Mouse (Mus musculus): ENCODE measurements around the gene Slc34a2. TPM values are rescaled to one million over a fixed set of nuclear protein-coding genes. Genes with fewer than 3 reads are reported as not detected.

Gene Slc34a2
- total RNA-seq, 2 experiments from 2014 or later = not detected

DNA sequence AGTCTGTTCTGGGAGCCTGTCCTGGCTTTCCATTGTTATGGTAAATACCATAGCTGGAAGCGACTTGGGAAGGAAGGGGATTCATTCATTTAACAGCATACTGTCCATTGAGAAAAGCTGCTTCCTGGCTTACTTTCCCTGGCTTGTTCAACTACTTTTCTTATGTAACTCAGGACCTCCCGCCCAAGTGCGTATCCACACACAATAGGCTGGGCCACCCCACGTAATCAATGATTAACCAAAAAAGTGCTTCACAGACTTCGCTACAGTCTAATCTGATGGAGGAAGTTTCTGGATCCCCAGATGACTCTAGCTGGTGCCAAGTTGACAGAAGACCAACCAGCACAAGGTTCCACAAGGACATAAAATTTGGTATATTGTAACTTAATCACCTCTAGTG lies 14.0 kb upstream of the Slc34a2 start:
- intact Hi-C loops (cut with DNase I) = no loop called here
- DNase-seq = no peak

DNA sequence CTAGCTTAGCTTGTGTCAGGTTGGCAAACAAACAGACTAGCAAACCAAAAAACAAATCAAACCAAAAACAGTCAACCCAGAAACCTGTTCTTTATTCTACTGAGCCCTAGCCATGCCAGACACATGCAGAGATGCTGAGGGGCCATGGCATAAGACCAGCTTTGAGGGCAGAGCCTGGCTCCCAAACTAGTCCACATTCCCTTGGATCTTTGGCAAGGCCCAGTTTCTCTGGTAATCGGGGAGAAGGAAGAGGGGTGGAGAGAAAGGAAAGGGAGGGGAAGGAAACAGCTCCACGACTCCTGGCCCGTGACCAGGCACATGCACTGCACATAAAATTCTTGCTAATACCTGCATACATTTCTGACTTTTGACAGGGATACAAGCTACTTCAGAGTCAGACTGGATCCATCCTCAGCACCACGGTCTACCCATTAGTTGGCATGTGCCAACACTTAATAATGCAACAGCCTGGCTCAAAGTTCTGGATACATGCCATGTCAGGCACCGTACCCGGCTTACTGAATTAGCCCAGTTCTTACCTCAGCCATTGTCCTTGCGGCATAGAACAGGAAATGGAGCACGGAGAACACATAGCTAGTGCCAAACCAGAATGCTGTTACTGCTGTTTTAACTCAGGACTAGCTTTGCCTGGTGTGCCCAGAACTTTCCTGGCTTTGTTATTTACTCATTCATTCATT lies 12.5 kb upstream of the Slc34a2 start:
- intact Hi-C loops (cut with DNase I) = no loop called here
- DNase-seq = no peak

DNA sequence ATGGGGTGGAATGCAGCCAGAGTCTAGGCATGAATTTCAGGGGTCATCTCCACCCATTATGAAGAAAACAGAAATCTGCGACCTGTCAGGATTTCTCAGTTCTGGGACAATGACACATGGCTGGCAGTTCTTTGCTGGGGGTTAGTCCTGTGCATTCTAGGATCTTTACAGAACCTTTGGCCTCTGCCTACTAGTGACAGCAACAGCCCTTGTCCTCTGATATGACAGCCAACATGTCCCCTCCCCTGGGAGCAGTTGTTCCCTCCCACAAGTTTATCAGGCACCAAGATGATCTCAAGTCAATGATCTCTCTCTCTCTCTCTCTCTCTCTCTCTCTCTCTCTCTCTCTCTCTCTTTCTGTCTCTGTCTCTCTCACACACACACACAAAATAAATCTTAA lies 6.5 kb upstream of the Slc34a2 start:
- no peak for DNase-seq
- intact Hi-C loops (cut with DNase I) = no loop called here

DNA sequence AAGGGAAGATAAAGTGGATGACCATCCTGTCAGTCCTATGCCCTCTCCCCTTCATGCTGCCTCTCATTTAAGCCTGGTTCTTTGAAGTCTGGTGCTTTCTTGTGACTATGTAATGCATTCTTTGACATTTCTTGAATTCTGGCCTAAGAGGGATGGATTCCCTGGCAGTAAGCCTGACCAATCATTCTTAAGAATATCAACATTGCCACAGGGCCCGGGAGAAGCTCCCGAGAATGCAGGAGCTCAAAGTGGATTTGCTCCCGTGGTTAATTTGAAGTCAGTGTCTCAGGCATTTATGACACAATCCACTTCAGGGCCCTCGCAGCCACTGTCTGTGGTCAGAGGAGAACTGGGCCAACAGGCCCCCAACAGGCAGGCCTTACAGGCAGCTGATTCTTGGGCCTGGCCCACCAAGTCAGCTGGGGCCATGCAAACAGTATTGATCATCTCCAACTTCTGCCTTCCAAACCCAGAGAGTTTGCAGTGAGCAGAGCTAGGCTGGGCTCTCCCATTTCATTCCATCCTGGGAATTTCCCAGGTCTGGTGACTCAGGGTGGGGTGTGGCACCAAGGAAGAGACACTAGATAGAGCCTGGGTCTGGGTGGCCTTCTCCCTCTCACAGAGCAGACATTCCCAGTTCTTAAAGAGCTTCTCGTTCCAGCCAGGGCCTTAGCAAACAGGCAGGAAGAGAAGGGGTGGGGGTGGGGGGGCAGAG lies 4.3 kb downstream of the Slc34a2 start:
- intact Hi-C loops (cut with DNase I) = no loop called here
- DNase-seq = no peak

DNA sequence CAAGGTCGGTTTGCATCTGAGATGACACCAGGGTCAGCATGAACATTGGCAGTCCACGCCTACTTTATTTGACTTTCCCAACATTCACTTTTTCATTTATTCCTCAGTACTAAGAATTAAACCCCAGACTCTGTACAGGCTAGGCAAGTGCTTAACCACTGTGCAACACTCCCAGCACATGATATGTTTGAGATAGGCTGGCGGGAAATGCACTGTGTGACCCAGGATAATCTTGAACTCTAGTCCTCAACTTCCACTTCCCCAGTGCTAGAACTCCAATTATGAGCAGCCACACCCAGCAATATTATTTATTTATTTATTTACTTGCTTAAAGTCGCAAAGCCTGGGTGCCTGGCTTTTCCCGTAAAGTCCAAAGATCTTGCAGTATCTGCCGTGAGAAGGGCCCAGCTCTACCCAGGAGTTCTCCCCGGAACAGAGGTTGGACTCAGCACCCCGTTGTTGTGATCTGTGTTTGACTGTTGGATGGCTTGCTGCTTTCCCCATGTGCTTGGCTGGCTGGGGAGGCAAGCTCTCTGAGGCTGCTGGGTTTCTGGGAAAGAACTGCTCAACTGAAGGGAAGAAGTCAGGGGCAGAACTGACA lies 5.0 kb downstream of the Slc34a2 start:
- no peak for DNase-seq
- intact Hi-C loops (cut with DNase I) = no loop called here

DNA sequence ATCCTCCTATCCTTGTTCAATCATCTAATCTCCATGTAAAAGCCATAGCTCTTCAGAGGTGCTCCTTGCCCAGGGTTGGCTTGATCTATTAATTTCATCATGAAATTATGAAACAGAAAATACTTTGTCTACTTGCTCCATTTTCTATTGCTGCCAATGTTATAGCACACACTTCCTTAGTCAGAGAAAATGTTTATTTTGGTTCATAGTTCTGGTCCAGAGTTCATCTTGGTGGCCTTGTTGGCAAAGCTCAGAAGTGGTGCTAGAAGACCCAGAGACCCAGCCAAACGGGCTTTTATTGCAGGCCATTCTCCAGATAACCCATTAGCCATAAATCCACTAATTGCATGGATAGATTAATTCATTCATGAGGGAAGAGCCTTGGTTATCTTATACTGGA lies 5.8 kb downstream of the Slc34a2 start:
- DNase-seq = no peak
- intact Hi-C loops (cut with DNase I) = no loop called here

DNA sequence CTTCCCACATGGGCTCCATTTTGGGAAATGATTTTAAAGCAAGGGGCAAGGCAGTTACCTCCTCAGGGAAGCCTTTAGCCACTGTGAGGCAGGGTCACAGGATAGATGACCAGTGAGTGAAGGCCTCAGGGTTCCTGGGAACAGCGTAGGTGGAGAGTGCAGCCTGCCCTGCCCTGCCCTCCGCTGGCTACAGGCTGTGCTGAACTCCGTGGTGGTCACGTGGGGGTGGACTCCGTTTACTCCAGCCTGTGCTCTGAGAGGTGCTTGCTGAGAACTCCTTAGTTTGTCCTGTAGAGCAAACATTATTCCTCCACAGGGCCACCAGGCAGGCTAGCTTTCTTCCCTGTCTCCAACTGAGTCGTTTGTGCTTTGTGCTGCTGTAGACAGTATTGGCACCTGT lies 10.1 kb downstream of the Slc34a2 start:
- DNase-seq = no peak
- intact Hi-C loops (cut with DNase I) = no loop called here

DNA sequence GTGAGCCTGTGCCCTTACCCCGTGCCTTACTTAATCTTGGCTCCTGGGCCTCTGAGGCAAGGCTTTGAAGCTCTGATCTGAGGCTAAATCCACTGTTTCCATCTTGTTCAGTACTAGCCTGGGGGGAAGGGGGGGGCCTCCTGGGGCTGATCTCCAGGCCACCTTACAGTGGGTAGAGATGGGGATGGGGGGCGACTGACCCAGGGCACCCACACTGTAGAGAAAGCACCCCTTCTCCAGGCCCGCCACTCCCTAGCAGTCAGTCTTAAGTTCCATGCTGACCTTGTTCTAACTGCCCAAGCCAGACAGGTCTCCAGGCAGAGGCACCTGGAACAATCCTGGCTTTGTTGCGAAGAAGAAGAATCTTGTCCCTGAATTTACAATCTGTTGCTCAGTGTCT lies 10.7 kb downstream of the Slc34a2 start:
- intact Hi-C loops (cut with DNase I) = no loop called here

DNA sequence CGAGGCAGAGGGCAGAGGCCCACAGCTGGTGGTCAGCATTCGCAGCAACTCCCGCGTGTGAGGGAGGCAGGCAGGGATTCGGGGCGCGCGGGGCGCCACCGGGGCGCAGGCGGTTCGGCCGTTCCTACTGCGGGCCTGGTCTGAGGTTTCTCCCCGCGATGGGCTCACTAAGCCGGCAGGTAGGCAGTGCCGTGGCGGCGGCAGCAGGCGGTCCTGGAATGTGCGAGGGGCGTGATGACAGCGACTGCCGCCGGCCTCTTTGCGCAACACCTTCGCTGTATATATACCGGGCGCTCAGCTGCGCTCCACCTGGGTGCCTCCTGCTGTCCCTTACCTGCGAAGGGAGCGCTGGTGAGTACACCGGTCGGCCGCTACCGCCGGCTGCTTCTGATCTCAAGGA lies 11.2 kb downstream of the Slc34a2 start:
- no peak for DNase-seq
- intact Hi-C loops (cut with DNase I) = no loop called here

More for the DNA sequence above, 10.7 kb downstream of the Slc34a2 start:
- DNase-seq = no peak

DNA sequence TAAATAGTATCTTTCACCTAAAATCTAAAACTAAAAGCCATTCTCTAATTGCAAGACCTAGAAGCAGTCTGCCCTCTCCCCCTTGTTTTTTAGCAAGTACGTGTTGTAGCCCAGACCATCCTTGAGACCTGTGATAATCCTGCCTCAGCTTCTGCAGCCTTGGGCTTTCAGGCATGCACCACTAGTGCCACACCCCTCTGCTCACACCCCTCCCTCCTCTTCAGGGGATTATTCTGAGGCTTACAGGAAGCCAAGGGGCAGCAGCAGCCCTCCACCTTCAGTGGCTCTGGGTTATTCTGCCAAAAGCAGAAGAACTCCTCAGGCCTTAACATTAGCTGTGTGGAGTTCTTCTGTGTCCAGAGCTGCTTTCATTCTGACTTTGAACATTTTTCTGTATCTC lies 13.1 kb downstream of the Slc34a2 start:
- intact Hi-C loops (cut with DNase I) = no loop called here
- no peak for DNase-seq

DNA sequence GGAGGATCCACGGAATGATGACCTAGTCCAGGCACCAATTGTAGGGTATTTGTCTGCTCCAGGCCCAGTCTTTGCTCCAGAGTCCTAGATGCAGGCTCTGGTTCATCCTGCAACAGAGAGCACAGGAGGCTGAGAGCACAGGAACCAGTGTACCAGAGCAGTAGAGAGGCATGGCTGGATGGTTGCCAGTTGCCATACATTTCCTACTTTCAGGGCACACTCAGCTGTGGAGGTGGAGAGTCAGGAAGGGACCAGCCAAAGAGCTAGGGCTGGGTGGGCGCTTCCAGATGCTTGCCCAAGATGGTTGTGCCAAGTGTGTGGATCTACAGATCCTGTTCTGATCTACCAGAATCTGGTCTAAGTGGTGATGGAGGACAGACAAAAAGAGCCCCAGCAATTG lies 15.4 kb downstream of the Slc34a2 start:
- intact Hi-C loops (cut with DNase I) = no loop called here

DNA sequence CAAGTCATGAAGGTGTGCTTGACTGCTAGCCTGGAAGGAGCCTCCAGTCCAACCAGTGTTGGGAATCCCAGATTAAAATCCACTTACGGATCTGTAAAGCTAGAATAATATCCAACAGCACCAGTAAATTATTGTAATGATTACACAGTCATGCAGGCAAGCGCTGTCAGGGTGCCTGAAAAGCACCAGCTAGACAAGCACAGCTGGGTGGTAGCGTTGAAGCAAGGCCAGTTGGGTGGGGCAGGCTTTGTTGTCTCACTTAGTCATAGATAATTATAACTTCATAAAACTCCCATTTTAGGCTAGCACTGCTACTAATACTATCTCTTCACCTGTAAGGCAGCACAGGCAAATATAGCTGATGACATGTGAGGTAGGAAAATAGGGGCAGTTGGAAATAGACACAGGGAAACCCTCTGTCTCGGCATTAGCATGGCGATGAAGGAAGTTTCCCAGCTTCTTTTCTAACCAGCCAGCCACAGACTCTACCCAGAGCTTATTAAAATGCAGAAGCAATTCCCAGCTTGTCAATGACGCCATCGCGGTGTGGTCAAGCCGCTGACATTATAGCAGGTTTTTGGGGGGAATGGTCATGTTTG lies 23.8 kb downstream of the Slc34a2 start:
- intact Hi-C loops (cut with DNase I) = no loop called here
- DNase-seq = no peak

More for the DNA sequence above, 15.4 kb downstream of the Slc34a2 start:
- DNase-seq = no peak

DNA sequence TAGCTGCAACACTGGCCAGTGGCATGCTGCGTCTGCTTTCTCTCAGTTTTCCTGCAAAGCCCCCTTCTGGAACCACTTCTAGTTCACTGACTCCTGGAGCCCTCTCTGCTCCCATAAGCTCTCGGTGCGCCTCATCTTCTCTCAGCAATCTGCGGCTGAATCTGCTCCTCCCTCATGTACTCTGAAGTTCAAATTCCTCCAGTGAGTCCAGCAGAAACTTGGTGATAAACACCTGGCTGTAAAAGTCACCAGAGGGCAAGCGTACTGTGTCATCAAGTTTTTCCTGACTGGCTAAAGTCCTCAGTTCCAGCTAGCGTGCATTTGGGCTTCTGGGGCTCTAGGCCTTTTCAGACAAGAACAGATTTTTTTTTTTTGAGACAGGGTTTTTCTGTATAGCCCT lies 36.7 kb downstream of the Slc34a2 start:
- DNase-seq = no peak
- intact Hi-C loops (cut with DNase I) = no loop called here

DNA sequence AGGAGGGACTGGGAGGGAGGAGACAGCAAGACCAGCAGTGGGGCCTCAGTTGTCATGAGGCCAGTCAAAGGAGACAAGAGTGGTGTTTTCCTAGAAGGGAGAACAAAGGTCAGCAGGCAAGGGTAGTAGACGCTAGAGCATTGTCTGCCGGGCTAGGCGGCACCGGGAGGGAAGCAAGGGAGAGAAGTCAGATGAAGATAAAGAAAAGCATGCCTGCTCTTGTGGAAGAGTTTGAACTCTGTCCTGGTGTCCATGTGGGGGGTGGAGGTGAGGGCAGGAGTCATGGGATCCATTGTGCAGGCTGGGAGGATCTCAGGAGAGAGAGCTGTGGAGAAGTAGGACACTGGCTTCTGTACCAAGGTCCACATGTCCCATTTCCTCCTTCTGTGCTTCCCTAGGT lies 40.6 kb downstream of the Slc34a2 start:
- no peak for DNase-seq
- intact Hi-C loops (cut with DNase I) = no loop called here

DNA sequence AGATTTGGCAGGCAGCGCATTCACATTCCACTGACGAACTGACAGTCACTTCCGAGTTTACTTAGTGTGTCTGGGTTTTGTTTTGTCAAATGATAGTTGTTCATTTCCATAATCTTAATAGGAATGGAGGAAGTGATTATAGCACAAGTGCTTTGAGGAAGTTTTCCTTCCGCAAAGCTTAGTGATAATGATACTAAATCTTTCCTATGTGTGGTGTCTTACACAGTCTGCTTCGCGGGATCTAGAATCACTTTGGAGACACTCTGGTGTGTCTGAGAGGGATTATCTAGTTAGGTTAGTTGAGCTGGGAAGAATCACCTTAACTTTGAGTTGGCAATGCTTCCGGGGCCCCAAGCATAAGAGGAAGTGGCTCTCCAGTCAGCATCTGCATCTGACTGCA lies 49.6 kb downstream of the Slc34a2 start:
- intact Hi-C loops (cut with DNase I) = no loop called here
- no peak for DNase-seq

DNA sequence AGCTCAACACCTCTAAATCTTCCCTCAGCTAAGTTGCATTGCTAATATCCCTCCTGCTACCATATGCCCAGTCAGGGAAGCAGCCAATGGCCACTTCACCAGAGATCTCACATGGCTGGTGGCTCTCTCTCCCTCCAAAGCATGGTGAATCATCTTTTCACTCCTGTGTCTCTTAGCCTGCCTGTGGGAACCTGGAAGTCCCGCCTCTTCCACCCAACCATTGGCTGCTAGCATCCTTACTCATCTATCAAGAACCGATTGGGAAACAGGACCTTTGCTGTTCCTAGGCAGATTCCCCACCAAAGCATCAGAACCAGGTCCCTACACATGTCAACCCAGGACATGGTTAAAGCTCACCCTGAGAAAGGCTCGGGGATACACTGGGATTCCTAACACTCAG lies 53.5 kb downstream of the Slc34a2 start:
- intact Hi-C loops (cut with DNase I) = no loop called here
- no peak for DNase-seq

DNA sequence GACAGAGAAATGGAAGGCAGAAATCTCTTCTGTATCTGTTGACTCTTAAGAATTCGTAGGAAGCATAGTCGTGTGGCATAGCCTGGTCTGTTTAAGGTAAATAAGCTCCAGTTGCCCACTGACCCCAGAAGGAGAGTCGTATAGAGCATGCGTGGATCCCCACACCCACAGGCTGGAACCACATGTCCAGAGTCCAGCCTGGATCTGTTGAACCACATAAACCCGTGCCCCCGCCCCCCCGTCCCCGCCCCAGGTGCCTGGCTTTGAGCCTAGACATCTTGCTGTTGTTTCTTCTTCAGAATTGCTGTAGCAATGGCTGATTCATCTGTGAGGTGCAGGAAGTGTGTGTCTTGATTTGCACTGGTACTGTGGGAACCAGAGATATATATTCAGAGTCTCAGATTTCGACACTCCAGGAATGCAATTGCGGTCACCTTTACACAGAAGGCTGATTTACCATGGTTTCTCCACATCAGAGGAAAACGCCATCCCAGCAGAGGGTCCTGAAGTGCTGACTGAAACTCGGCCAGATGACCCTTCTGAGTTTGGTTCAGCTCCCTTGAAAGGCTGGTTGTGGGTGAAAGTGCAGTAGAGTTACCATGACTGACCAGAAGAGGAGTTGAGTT lies 64.1 kb downstream of the Slc34a2 start:
- DNase-seq = no peak
- intact Hi-C loops (cut with DNase I) = no loop called here

DNA sequence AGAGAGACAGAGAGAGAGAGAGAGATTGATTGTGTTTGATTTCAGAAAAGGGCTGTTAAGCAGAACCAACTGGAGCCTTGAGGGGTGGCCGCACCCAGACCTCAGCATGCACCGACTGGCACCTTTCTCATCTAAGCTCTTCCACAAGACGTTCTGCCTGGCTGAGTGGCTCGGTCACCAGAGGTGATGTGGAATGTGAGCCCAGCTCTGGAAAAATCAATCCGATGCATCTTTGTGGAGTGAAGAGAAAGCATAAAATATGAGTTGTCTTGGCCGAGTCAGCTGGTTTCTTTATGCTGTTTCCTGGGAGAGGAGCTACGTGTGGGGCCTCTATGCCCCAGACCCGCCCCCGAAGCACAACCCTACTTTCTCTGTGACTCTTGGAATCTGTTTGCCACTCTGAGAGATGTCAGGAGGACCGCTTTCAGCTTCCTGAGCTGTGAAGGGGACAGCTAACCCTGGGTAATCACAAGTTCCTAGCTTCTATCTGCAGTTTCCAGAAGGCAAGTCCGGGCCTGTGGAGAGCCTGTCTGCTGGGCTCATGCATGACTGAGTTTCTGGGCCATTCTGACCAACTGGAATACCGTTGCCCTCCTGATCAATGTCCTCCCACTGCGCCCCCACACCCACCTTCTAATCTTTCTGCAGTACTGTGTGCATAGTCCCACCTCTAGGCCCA lies 66.4 kb downstream of the Slc34a2 start:
- no peak for DNase-seq
- intact Hi-C loops (cut with DNase I) = no loop called here

DNA sequence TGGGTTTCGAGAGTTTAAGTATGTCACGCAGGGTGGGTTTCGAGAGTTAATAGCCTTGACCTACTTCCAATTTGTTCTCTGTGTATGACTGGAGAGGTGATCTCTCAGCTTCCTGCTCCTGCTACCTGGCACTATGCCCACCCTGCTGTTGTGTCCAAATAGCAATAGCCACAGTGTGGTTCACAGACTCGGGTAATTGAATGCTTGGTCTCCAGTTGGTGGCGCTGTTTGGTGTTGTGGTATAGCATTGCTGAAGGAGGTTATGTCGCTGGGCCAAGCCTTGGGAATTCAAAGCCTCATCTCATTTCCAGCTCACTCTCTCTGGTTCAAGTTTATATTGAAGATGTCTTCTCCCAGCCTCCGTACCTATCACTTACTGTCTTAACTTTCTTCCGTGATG lies 67.8 kb downstream of the Slc34a2 start:
- DNase-seq = peak in 1 of 2 experiments; percentile 25
- intact Hi-C loops (cut with DNase I) = no loop called here

DNA sequence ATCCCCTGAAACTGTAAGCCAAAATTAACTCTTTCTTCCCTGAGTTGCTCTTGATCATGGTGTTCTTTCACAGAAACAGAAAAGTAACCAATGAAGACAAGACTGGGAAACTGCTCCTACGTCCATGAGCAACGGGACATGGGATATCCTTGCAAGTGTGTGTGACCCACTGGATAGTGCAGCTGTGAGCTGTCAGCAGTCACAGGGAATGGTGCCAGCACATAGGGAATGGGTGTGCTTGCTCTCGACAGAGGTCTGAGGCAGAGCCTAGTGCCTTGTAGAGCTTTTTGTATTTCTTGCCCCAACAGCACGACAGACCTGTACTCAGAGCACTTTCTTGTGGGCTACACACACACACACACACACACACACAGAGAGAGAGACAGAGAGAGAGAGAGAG lies 68.2 kb downstream of the Slc34a2 start:
- intact Hi-C loops (cut with DNase I) = no loop called here
- DNase-seq = no peak

DNA sequence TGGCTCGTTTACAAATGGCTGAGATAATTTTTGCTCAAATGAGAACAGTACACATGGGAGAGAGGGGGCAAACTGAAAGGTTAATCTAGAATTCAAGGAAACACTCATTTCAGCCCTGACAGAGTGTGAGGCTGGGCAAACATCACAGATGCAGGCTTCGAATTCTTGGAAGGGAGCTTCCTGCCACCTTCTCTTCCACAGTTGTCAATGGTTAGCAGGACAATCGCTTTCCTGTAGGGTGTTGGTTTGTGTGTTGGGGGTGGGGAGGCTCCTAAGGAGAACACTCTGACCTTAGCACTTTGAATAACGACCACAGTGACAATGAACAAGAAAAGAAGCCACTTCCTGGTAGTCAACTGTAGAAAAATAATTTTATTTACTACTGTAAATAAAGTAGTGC lies 68.8 kb downstream of the Slc34a2 start:
- no peak for DNase-seq
- intact Hi-C loops (cut with DNase I) = no loop called here
